Mouse (Mus musculus): ENCODE data around the gene P4ha3. TPM values are rescaled to one million over a fixed set of nuclear protein-coding genes. Genes with fewer than 3 reads are reported as not detected.

Gene P4ha3
- polyA plus RNA-seq, 3 experiments from 2014 or later = 0.26 TPM; not detected in 2

DNA sequence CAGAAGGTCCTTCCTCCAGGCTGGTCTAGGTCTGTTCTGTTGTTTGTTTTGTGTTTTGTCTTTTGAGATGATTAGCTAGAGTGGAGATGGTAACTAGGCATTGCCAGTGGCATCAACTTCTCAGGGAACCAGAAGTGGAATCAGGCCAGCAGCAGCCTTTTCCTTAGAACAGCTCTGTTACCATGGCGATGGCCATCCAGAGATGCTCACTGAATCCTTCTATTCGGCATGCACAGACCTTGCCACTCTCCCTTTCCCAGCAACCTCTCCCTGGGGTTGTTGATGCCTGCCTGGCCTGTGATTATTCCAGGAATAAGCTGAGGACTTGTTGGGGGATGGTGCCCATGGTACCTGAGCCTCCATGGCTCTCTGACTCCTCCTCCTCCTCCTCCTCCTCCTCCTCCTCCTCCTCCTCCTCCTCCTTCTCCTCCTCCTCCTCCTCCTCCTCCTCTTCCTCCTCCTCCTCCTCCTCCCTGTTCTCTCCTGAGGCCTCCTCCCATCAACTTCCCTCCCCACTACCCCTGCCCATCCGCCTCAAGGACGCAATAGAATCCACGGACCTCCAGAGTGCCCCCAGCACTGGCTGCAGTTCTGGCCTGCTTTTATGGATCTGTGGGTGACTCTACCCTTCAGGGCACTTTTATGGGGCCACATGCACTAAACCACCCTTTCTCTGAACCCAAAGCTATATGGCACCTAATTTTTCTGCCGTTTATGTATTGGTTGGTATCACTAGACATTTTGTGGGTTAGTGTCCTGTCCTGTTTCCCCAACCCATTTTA, 22.7 kb downstream of the P4ha3 start:
- ATAC-seq = no peak

DNA sequence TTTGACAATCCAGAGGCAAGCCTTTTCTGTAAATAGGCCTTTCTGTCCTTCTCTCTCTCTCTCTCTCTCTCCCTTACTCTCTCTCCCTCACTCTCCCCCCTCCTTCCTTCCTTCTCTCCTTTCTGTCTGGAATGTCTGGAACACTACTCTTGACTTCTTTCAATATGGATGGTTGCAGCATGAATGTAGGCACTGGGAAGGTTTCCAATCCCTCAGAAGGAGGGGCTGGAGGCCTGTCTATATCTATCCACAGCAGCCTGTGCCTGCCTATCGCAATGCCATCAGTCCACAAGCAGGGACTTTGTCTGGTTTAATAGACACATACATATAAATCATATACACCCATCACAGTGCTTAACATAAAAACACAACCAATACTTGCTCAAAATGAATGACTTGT, 23.9 kb downstream of the P4ha3 start:
- no peak for ATAC-seq

DNA sequence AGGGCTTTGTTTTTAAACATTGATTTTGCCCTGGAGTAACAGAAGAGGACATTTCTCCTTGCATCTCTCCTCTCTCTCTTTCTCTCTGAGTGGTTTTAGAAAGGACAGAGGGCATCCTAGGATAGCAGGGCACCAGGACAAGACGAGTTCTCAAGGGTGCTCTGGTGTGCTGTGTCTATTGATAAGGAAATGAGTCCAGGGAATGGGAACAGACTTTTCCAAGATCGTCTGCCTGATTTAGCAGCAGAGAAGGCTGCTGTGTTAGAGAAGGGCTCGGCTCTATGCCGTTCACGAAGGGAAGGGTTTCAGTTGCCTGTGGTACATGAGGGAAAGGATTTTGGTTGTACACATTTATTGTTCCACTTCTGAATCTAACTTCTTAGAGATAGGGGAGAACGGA, 24.4 kb downstream of the P4ha3 start:
- ATAC-seq = no peak

DNA sequence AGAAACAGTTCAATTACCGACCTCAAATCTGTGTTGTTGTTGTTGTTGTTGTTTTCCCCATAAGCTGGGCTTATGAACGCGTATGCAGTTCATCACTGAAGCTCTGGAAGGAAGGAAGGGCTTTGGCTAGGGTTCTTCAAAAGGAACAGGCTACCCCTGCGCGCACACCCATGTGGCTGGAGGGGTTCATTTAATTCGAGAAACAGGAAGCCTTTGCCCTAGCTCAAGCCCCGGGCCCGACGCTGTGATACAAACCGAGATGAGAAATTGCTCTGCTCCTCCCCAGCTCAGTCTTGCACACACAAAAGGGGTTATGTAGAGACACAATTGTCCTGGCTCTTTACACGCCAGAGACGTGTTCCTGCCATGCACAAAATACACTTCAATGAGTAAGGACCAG, 25.0 kb downstream of the P4ha3 start:
- no peak for ATAC-seq

DNA sequence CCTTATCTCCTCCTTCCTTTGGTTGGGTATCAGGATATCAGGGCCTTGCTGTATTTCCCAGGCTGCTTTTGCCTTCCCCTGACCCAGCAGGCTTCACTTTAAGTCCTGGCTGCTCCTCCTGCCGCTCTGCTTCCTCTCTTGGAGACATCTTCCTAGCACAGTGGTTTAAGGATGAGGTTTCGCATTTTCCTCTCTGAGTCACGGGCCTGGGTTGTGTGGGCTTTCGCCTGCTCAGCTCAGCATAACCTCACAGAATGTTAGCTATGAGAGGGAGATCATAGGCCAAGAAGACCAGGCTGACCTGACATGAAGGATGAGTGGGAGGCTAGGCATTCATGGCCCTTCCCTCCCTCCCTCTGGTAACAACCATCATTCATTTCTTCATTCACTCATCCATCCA, 27.4 kb downstream of the P4ha3 start:
- ATAC-seq = no peak

DNA sequence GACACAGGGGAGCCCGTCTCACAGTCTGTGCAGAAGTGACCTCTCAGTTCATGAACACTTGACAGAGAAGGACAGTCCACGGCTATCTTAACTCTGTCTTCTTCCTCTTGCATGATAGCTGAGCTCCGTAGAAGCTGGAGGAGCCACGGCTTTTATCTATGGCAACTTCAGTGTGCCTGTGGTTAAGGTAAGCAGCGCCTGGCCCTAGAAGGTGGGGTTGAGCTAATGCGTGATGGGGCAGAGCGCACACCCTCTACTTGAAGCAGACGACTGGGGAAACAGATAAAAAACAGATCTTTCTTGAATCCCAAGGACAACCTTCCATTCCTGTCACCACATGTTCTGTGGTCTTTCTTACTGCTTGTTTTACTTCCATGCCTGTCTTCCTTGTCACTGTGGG, 31.6 kb downstream of the P4ha3 start:
- ATAC-seq = no peak

DNA sequence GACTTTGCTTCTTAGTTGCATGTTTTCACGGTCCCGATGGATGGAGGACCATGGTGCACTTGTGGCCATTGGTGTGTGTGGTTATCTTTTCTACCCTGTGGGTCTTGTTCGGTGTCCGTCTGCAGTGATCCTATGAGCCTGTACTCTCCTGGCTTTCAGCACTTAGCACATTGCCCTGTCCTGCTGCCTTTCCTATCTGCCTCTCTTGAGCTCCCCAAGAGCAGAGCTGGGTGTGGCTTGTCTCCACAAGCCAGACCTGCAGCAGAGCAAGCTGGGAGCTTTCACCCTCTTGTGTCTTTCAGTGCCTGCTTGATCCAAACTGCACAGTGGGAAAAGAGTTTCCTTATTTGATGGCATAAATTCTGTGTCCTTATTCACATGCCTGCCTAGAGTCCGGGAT, 32.2 kb downstream of the P4ha3 start:
- no peak for ATAC-seq

DNA sequence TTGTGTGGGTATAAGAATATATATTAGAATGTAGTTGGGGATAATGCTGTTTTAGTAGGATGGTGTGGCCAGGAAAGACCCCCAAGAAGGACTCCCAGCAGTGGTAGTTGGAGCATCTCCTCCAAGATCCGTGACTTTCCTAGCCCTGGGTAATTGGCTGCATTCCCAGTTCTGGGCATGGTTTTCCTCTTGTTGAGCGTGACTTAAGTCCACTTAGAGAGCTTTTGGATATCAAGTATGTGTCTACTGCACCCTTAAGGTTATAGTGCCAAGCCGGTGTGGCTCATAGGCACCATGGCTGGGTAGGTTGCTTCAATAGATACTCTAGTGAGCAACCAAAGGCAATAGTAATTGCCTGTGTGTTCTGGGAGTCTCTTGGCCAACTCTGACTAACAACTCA, 38.4 kb downstream of the P4ha3 start:
- no peak for ATAC-seq

DNA sequence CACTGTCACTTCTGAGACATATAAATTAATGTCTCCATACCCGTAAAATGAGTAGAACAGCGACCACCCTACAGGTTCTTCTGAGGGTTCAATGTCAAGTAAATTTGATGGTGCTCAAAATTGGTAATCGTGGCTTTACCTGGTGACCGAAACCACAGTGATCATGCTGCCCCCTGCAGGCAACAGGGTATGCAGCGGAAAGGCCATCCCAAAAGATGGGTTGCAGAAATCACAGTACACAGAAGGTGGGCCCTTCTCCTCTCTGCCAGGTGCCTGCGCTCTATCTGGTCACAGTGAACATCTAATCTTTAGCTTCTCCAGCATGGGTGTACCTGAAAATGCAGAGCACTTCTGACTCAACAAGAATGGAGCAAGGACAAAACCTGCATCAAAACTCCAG, 40.2 kb downstream of the P4ha3 start:
- ATAC-seq = no peak

DNA sequence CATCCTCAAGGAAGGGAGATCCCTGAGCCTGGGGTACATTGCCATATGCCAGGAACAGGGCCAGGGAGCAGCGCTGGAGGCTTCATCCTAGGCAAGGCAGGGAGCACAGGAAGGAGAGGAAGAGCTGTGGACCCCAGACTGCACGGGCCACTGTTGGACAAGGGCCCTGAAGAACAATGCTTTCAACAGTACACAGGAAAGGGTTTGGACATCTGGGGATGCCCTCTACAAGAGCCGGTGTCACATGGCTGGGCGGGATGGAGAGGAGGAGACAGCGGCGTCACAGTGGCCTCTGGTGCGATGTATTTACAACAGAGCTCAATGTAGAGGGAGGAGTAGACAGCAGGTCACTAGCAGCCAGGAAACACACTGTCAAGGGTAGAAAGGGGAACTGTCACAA, 42.2 kb downstream of the P4ha3 start:
- ATAC-seq = no peak

DNA sequence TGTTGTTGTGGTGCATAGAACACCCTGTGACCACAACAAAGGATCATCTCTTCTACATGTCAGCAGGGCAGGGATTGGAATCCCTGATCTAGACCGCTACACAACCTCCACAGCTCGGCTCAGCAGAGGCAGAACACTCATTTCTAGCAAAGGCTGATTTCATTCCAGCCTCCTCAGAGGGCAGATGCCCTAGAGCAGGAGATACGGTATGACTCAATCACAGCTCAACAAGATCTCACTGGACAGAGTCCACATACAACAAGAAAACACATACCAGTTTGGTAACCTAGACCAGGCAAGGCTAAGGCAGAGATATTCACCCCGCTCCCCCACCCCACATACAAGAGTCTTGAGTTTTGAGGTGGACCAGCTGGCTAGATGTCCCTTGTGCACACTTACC, 43.3 kb downstream of the P4ha3 start:
- no peak for ATAC-seq

DNA sequence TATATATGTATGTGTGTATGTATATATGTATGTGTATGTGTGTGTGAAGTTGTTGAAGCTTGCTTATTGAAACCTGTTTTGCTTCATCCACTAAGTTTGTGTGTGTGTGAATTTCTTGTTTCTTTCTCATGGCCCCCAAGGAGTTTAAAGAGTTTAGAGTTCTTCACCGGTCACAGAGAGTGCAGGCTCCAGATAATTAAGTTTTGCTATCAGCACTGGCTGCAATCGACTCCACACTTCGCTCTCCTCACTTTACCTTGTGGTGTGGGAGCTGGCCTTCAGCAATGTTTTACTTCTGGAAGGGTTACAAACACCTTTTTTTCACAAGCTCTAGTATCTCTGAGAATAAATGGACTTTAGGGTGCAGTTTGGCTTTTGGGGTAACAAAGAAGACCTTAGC, 45.9 kb downstream of the P4ha3 start:
- no peak for ATAC-seq

DNA sequence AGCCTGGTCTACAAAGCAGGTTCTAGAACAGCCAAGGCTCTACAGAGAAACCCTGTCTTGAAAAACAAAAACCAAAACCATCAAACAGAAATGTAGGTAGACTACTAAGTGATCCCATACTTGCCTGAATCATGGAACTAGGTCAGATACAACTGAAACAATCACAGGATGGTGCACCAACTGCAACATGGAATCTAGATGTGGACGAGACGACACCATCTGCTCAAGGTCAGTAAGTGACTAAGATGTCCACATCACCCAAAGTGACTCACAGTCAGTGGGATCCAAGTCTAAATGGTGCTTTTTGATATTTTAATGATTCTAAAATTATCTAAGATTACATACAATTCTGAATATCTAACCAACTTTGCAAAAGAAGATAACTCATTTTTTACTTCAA, 50.6 kb downstream of the P4ha3 start:
- no peak for ATAC-seq

DNA sequence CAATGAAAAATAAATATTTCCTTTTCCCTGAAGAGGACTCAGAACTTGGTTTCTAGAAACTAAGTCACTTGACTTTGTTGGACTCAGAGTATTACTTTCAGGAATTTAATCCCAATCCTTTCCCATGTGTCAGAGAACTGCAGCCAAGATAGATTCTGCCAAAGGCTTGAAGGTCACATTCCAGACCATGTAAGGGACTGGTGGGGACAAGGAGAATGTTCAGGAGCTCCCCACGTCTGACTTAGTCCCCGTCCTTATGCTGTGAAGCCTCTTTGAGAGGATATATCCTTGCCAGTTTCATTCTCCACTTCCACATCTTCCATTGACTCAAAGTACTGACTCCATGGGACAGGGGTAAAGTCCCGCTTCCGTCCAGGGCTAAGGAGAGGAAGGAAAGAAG, 69.7 kb downstream of the P4ha3 start:
- no peak for ATAC-seq

DNA sequence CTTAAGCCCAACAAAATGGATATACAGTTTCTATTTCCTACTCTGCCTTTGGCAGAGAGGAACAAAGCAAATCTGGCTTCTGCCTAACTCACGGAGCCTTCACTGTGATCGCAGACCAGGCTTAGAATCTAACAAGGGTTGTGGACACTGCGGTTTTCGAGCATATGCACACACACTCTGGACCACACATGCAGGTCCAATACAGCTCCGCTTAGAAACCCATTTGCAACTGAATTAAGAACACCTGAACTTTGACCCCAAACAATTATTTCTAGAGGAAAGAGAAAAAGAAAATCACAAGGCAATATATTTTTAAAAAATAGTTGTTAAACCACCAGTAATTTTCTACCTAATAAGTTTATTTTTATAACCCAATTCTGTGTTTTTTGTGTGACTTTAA, 71.0 kb downstream of the P4ha3 start:
- ATAC-seq = no peak

DNA sequence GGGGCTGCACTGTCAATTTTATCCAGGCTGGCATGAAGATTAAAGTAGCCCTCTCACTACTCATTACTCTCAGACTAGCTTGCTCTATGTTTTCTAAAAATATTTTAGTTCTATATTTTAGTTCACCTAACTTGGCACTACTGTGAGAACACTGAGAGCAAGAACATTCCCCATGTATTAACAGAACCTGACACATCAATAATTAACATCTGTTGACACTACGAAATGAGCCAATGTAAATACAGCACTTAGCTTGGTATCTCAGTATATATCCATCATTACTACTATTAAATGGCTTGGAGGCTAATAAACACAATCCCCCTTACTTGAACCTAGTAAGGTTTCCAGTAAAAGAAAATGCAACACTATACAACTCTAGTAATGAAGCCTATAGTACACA, 71.4 kb downstream of the P4ha3 start:
- no peak for ATAC-seq

DNA sequence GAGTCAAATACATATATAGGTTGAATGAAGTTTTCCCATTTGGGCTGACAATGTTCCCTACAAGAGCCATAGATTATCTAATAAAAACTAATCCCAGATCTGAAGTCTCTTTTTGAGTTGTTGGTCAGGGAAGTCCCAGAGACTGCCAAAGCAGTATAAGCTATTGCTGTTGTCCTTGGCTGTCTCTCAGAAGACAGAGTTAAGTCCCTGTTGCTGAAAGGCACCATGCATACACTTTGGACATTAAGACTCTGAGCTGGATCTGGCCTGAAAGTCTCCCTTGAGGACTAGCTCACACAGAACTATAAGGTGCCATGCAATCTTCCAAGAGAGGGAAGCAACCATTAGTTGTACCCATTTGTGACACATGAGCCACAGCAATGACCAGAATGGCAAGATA, 72.5 kb downstream of the P4ha3 start:
- ATAC-seq = no peak

DNA sequence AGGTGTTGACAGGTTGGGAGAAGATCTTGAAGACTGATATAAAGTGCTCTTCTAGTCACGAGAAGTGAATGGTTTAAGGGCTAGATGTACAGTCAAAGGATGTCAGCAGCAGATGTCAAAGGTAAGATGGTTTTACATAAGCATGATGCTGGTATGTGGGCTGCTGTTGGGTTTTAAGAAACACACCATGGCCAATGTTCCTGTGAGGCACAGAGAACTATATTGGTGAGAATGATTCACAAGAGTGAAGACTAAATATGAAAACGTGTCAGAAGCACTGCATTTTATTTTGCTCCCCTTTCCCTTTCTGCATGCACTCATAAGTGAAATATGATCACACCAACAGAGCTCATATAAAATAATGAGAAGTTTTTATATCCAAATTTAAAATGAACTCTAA, 77.8 kb downstream of the P4ha3 start:
- no peak for ATAC-seq

DNA sequence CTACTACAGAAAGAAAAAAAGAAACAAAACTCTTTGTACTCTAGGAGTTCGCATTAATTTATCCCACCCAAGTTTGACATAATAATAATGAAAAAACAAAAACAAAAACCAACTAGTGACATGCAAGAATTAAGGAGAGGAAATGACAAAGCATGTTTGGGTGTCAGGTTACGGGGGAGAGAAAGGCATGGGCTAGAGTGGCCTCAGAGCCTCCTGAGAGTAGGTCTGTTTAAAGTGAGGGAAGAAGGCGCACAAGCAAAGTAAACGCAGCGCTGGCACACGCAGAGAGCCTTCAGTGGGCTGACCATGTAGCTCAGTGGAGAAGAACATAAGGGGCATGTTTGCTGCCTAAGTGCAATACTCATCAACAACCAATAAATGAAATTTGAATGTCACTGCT, 79.6 kb downstream of the P4ha3 start:
- no peak for ATAC-seq

Other genes with a start within 250 kb of the P4ha3 start
- gene Pold3, start 164.0 kb upstream of the P4ha3 start, polyA plus RNA-seq (2017; shearing (Covaris generic)) = 10 to 100 TPM; 41.8 to 67.3 (median 45.6) TPM
- under 1 TPM in 2 of 3 experiments, not detected in 1; 0.21 to 0.82 TPM for gene Lipt2, start 126.2 kb upstream of the P4ha3 start, polyA plus RNA-seq (2017; shearing (Covaris generic))
- not detected for gene Kcne3, start 109.0 kb upstream of the P4ha3 start, polyA plus RNA-seq (2017; shearing (Covaris generic))
- 1 to 10 TPM; 4.4 to 5.8 (median 4.8) TPM for gene Pgm2l1, start 58.1 kb upstream of the P4ha3 start, polyA plus RNA-seq (2017; shearing (Covaris generic))
- 10 to 100 TPM; 32.1 to 38.2 (median 36.9) TPM for gene C2cd3, start 86.7 kb downstream of the P4ha3 start, polyA plus RNA-seq (2017; shearing (Covaris generic))
- gene Ppme1, start 86.8 kb downstream of the P4ha3 start, polyA plus RNA-seq (2017; shearing (Covaris generic)) = 10 to 100 TPM; 19.5 to 23.9 (median 22.9) TPM
- under 1 TPM in 1 of 3 experiments, not detected in 2; 0.55 TPM for gene Ucp3, start 187.5 kb downstream of the P4ha3 start, polyA plus RNA-seq (2017; shearing (Covaris generic))
- gene Ucp2, start 207.8 kb downstream of the P4ha3 start, polyA plus RNA-seq (2017; shearing (Covaris generic)) = 1,000 to 10,000 TPM; 1,111 to 1,581 (median 1,117) TPM
- gene Dnajb13, start 229.4 kb downstream of the P4ha3 start, polyA plus RNA-seq (2017; shearing (Covaris generic)) = 10 to 100 TPM; 15.7 to 23.7 (median 18.8) TPM